Mouse (Mus musculus): Measurements from ENCODE around the gene Crim1. TPM values are rescaled to one million over a fixed set of nuclear protein-coding genes. Genes with fewer than 3 reads are reported as not detected.
"Not testable (repeated sequence)": the region's sequence is repeated elsewhere in the genome, so short reads cannot be mapped to it uniquely, and the experiment has no call there.

The Crim1 gene
- polyA plus RNA-seq, 1 experiment from 2014 or later = 2.9 TPM

- H3K4me3 ChIP-seq (ENCODE audit: low read depth, low read length) = no peak overlapping the region
- no peaks in the 10 kb centered on the region for H3K9me3 ChIP-seq (replicated peaks; ENCODE audit: control insufficient read depth, low read length)
- no peaks in the 10 kb centered on the region for H3K36me3 ChIP-seq (ENCODE audit: control insufficient read depth, insufficient read depth, low read length)
- no peaks in the 10 kb centered on the region for H3K27me3 ChIP-seq (ENCODE audit: control insufficient read depth, insufficient read depth, low read length)
- H3K9ac ChIP-seq (ENCODE audit: low read depth, low read length) = no peak overlapping the region
- no peak overlapping the region for H3K4me2 ChIP-seq
- no peak overlapping the region for H3K27ac ChIP-seq (ENCODE audit: low read depth, low read length)
- ATAC-seq (replicated peaks; ENCODE audit: insufficient number of reproducible peaks, low FRiP score, low TSS enrichment) = no peak
- H3K4me1 ChIP-seq (ENCODE audit: control insufficient read depth, insufficient read depth, low read length) = peaks cover 20% of the 10 kb centered on the region
- 64% methylated on average over 5 of the region's 5 CpGs for WGBS (ENCODE audit: insufficient replicate concordance)
Measured at GRCm38 (mm10) chr17:78248197-78248596, 48.1 kb downstream of the Crim1 start.

GRCm38 (mm10) chr17:78248943-78249342, 48.9 kb downstream of the Crim1 start:
- Histone ChIP-seq H3K27me3 (ENCODE audit: control insufficient read depth, insufficient read depth, low read length) (no peaks in the 10 kb centered on the region), H3K4me3 (ENCODE audit: low read depth, low read length) (no peak overlapping the region), H3K9ac (ENCODE audit: low read depth, low read length) (no peak overlapping the region), H3K27ac (ENCODE audit: low read depth, low read length) (no peak overlapping the region), H3K36me3 (ENCODE audit: control insufficient read depth, insufficient read depth, low read length) (no peaks in the 10 kb centered on the region), H3K9me3 (replicated peaks; ENCODE audit: control insufficient read depth, low read length) (no peaks in the 10 kb centered on the region), H3K4me1 (ENCODE audit: control insufficient read depth, insufficient read depth, low read length) (peaks cover 20% of the 10 kb centered on the region), H3K4me2 (no peak overlapping the region)
- no peak for ATAC-seq (replicated peaks; ENCODE audit: insufficient number of reproducible peaks, low FRiP score, low TSS enrichment)
- 43% methylated on average over 3 of the region's 3 CpGs for WGBS (ENCODE audit: insufficient replicate concordance)

DNA sequence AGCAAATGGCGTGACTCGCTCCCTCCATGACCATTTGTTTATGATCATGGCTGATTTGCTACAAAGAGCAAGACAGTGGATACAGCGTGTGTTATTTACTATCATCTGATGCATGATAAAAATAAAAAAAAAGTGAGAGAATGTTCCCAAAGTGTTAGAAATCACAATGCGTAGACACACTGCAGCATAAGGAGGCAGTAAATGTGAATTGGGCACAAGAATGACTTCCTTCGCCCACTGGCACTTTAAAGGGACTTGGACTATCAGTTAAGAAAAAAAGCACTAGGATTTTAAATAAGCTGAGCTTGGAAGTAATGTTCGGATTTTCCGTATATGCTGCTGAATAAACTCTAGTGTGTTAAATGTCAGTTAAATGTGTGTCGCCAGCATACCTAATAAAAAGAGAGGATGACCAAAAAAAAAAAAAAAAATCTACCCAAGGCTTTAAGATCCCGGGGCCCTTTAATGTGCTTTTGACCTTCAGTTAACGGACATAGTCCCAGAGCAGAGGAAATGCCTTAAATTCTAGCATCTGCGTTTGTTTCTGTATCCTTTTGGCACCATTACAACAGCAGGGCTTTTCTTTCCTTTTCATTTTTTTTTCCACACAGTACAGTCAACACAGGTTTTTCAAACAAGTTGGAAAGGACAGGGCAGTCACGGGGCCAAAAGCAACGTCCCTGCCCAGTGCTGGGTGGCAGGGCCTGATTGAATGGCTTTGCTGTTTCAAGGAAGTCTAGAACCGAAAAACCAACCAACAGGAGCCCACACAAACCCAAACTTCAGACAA, 50.3 kb downstream of the Crim1 start:
- Histone ChIP-seq H3K27me3 (ENCODE audit: control insufficient read depth, insufficient read depth, low read length) (no peaks in the 10 kb centered on the region), H3K9ac (ENCODE audit: low read depth, low read length) (no peak overlapping the region), H3K9me3 (replicated peaks; ENCODE audit: control insufficient read depth, low read length) (no peaks in the 10 kb centered on the region), H3K4me1 (ENCODE audit: control insufficient read depth, insufficient read depth, low read length) (peaks cover 20% of the 10 kb centered on the region), H3K4me3 (ENCODE audit: low read depth, low read length) (no peak overlapping the region), H3K4me2 (no peak overlapping the region), H3K27ac (ENCODE audit: low read depth, low read length) (no peak overlapping the region), H3K36me3 (ENCODE audit: control insufficient read depth, insufficient read depth, low read length) (no peaks in the 10 kb centered on the region)
- 72% methylated on average over 14 of the region's 14 CpGs for WGBS (ENCODE audit: insufficient replicate concordance)
- ATAC-seq (replicated peaks; ENCODE audit: insufficient number of reproducible peaks, low FRiP score, low TSS enrichment) = no peak

- H3K9ac ChIP-seq (ENCODE audit: low read depth, low read length); H3K27me3 ChIP-seq (ENCODE audit: control insufficient read depth, insufficient read depth, low read length); H3K27ac ChIP-seq (ENCODE audit: low read depth, low read length); H3K4me3 ChIP-seq (ENCODE audit: low read depth, low read length); H3K9me3 ChIP-seq (replicated peaks; ENCODE audit: control insufficient read depth, low read length); H3K4me2 ChIP-seq; H3K36me3 ChIP-seq (ENCODE audit: control insufficient read depth, insufficient read depth, low read length); ATAC-seq (replicated peaks; ENCODE audit: insufficient number of reproducible peaks, low FRiP score, low TSS enrichment): not testable (repeated sequence)
- peaks cover 11% of the 10 kb centered on the region for H3K4me1 ChIP-seq (ENCODE audit: control insufficient read depth, insufficient read depth, low read length)
- WGBS (ENCODE audit: insufficient replicate concordance) = 83% methylated on average over 2 of the region's 2 CpGs
Measured at GRCm38 (mm10) chr17:78253587-78253986, 53.5 kb downstream of the Crim1 start.

DNA sequence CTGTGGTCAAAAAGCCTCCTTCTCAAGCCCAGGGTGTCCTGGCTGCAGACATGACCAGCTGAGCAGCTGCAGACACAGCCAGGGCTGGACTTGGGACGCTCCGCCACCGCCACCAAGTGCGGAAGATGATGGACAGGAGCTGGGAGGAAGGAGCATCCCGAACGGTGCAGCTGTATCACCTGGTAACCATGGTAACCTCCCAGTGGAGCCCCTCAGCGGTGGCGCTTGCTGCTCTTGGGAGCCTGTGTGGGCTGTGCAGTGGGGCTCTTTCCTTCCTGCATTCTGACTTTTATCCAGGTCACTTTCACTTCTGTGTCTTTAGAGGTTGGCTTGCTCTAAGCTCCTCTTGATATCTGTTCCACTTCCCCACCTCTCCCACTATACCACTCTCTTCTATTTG, 54.2 kb downstream of the Crim1 start:
- no peak for ATAC-seq (replicated peaks; ENCODE audit: insufficient number of reproducible peaks, low FRiP score, low TSS enrichment)
- Histone ChIP-seq H3K9ac (ENCODE audit: low read depth, low read length) (no peak overlapping the region), H3K4me2 (no peak overlapping the region), H3K36me3 (ENCODE audit: control insufficient read depth, insufficient read depth, low read length) (no peaks in the 10 kb centered on the region), H3K27ac (ENCODE audit: low read depth, low read length) (no peak overlapping the region), H3K4me3 (ENCODE audit: low read depth, low read length) (no peak overlapping the region), H3K9me3 (replicated peaks; ENCODE audit: control insufficient read depth, low read length) (no peaks in the 10 kb centered on the region), H3K4me1 (ENCODE audit: control insufficient read depth, insufficient read depth, low read length) (peaks cover 4% of the 10 kb centered on the region), H3K27me3 (ENCODE audit: control insufficient read depth, insufficient read depth, low read length) (no peaks in the 10 kb centered on the region)
- WGBS (ENCODE audit: insufficient replicate concordance) = 71% methylated on average over 8 of the region's 8 CpGs

- no peak overlapping the region for H3K9ac ChIP-seq (ENCODE audit: low read depth, low read length)
- no peak overlapping the region for H3K4me3 ChIP-seq (ENCODE audit: low read depth, low read length)
- peaks cover 2% of the 10 kb centered on the region; the same call in 1 of the 2 replicates for H3K4me1 ChIP-seq (ENCODE audit: control insufficient read depth, insufficient read depth, low read length)
- H3K36me3 ChIP-seq (ENCODE audit: control insufficient read depth, insufficient read depth, low read length) = no peaks in the 10 kb centered on the region
- H3K27me3 ChIP-seq (ENCODE audit: control insufficient read depth, insufficient read depth, low read length) = no peaks in the 10 kb centered on the region
- H3K27ac ChIP-seq (ENCODE audit: low read depth, low read length) = no peak overlapping the region
- ATAC-seq (replicated peaks; ENCODE audit: insufficient number of reproducible peaks, low FRiP score, low TSS enrichment) = no peak
- WGBS (ENCODE audit: insufficient replicate concordance) = 90% methylated on average over 9 of the region's 9 CpGs
- no peak overlapping the region for H3K4me2 ChIP-seq
- no peaks in the 10 kb centered on the region for H3K9me3 ChIP-seq (replicated peaks; ENCODE audit: control insufficient read depth, low read length)
Measured at GRCm38 (mm10) chr17:78255711-78256110, 55.7 kb downstream of the Crim1 start.

GRCm38 (mm10) chr17:78256534-78256933, 56.5 kb downstream of the Crim1 start:
- Histone ChIP-seq H3K4me1 (ENCODE audit: control insufficient read depth, insufficient read depth, low read length) (no peaks in the 10 kb centered on the region), H3K4me2 (no peak overlapping the region), H3K9me3 (replicated peaks; ENCODE audit: control insufficient read depth, low read length) (no peaks in the 10 kb centered on the region), H3K4me3 (ENCODE audit: low read depth, low read length) (no peak overlapping the region), H3K9ac (ENCODE audit: low read depth, low read length) (no peak overlapping the region), H3K27ac (ENCODE audit: low read depth, low read length) (no peak overlapping the region), H3K27me3 (ENCODE audit: control insufficient read depth, insufficient read depth, low read length) (no peaks in the 10 kb centered on the region), H3K36me3 (ENCODE audit: control insufficient read depth, insufficient read depth, low read length) (no peaks in the 10 kb centered on the region)
- WGBS (ENCODE audit: insufficient replicate concordance) = 73% methylated on average over 8 of the region's 8 CpGs
- ATAC-seq (replicated peaks; ENCODE audit: insufficient number of reproducible peaks, low FRiP score, low TSS enrichment) = no peak

GRCm38 (mm10) chr17:78261684-78262083, 61.6 kb downstream of the Crim1 start:
- no peak overlapping the region for H3K9ac ChIP-seq (ENCODE audit: low read depth, low read length)
- no peaks in the 10 kb centered on the region for H3K27me3 ChIP-seq (ENCODE audit: control insufficient read depth, insufficient read depth, low read length)
- no peaks in the 10 kb centered on the region for H3K36me3 ChIP-seq (ENCODE audit: control insufficient read depth, insufficient read depth, low read length)
- no peak overlapping the region for H3K27ac ChIP-seq (ENCODE audit: low read depth, low read length)
- ATAC-seq (replicated peaks; ENCODE audit: insufficient number of reproducible peaks, low FRiP score, low TSS enrichment) = no peak
- 88% methylated on average over 4 of the region's 4 CpGs for WGBS (ENCODE audit: insufficient replicate concordance)
- no peak overlapping the region for H3K4me2 ChIP-seq
- no peaks in the 10 kb centered on the region for H3K4me1 ChIP-seq (ENCODE audit: control insufficient read depth, insufficient read depth, low read length)
- H3K9me3 ChIP-seq (replicated peaks; ENCODE audit: control insufficient read depth, low read length) = no peaks in the 10 kb centered on the region
- H3K4me3 ChIP-seq (ENCODE audit: low read depth, low read length) = no peak overlapping the region

DNA sequence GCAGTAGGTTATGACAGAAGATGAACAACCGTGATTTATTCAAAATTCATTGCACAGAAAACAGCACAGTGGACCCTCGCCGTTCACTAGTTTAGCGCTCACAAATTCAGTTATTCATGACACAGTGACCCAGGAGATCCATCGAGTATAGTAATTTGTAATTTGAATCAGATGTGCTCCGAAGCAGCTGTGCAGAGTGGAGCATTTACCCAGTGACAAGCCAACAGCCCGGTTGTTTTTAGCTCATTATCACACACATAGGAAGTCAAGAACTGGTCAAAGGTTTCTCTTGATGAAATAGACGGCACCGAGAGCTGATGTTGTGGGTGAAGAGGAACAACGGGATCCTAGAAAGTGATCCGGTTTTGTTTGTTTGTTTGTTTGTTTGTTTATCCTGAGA, 64.1 kb downstream of the Crim1 start:
- no peak overlapping the region for H3K4me2 ChIP-seq
- 70% methylated on average over 11 of the region's 11 CpGs for WGBS (ENCODE audit: insufficient replicate concordance)
- H3K27me3 ChIP-seq (ENCODE audit: control insufficient read depth, insufficient read depth, low read length) = no peaks in the 10 kb centered on the region
- H3K9ac ChIP-seq (ENCODE audit: low read depth, low read length) = no peak overlapping the region
- H3K27ac ChIP-seq (ENCODE audit: low read depth, low read length) = no peak overlapping the region
- ATAC-seq (replicated peaks; ENCODE audit: insufficient number of reproducible peaks, low FRiP score, low TSS enrichment) = no peak
- H3K36me3 ChIP-seq (ENCODE audit: control insufficient read depth, insufficient read depth, low read length) = no peaks in the 10 kb centered on the region
- no peak overlapping the region for H3K4me3 ChIP-seq (ENCODE audit: low read depth, low read length)
- H3K9me3 ChIP-seq (replicated peaks; ENCODE audit: control insufficient read depth, low read length) = no peaks in the 10 kb centered on the region
- H3K4me1 ChIP-seq (ENCODE audit: control insufficient read depth, insufficient read depth, low read length) = peaks cover 3% of the 10 kb centered on the region; the same call in 1 of the 2 replicates
